Mouse (Mus musculus) E14TG2a.4 (cell line): ENCODE results near the gene Trub2.

Source experiments
- H3K27me3 ChIP-seq: 2 replicates; pipeline ENCODE4 v1.6.1; 2014; ENCODE audit warnings: low read length, control low read depth; ENCODE audit not compliant: insufficient read depth
- H3K36me3 ChIP-seq: 2 replicates; pipeline ENCODE4 v1.6.1; 2014; ENCODE audit warnings: low read length, control low read depth; ENCODE audit not compliant: insufficient read depth
- H3K4me1 ChIP-seq: replicated peaks from 2 replicates; pipeline ENCODE4 v1.6.1; 2014; ENCODE audit warnings: low read depth, low read length, control low read depth
- H3K4me3 ChIP-seq: replicated peaks from 2 replicates; pipeline ENCODE4 v1.5.1; 2014; ENCODE audit warnings: mild to moderate bottlenecking, low read length
- H3K9me3 ChIP-seq: 2 replicates; pipeline ENCODE4 v1.6.1; 2014; ENCODE audit warnings: low read length, control low read depth
- CTCF ChIP-seq: conservative IDR thresholded peaks from 2 replicates; pipeline ENCODE4 v1.5.1; 2014; ENCODE audit warnings: low read length
- NANOG ChIP-seq: IDR thresholded peaks from 2 replicates; pipeline ENCODE4 v1.6.1; 2014; ENCODE audit warnings: borderline replicate concordance, low read length, mixed read lengths
- POU5F1 ChIP-seq: IDR thresholded peaks from 2 replicates; pipeline ENCODE4 v1.6.1; 2014; ENCODE audit warnings: low read length, borderline replicate concordance

Gene Trub2

GRCm38 (mm10) chr2:29764831-29765230, 23.5 kb downstream of the Trub2 start:
- peaks cover 14% of the 10 kb centered on the region for H3K4me1 ChIP-seq
- H3K36me3 ChIP-seq: peaks cover 6% of the 10 kb centered on the region; the same call in 1 of the 2 replicates
- no peaks in the 10 kb centered on the region for H3K9me3 ChIP-seq
- H3K4me3 ChIP-seq: no peak overlapping the region
- TF ChIP-seq NANOG: no peak
- TF ChIP-seq CTCF: peak; percentile 52
- TF ChIP-seq POU5F1: no peak
- peaks cover 12% of the 10 kb centered on the region for H3K27me3 ChIP-seq

DNA sequence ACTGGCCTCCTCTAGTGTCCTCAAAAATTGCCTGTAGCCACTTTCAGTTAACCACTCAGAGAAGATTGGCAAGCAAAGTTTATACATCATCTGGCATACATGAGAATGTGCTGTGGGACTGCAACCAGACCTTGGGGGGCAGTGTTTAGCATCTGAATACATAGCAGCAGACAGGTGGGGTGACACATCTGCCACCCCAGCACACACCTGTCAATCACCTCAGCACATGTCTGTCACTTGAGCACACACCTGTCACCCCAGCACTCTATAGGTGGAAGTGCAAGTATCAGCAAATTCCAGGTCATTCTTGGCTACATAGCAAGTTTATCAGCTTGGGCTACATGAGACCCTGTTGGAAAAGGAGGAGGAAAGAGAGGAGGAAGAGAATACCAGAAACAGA, 32.6 kb downstream of the Trub2 start:
- Histone ChIP-seq H3K36me3 (no peaks in the 10 kb centered on the region), H3K27me3 (peaks cover 29% of the 10 kb centered on the region), H3K4me1 (peaks cover 21% of the 10 kb centered on the region), H3K9me3 (peaks cover 6% of the 10 kb centered on the region; the same call in 1 of the 2 replicates), H3K4me3 (no peak overlapping the region)
- TF ChIP-seq POU5F1: no peak
- TF ChIP-seq NANOG: no peak
- no peak for TF ChIP-seq CTCF

GRCm38 (mm10) chr2:29752397-29752796, 35.9 kb downstream of the Trub2 start:
- Histone ChIP-seq H3K4me3 (0 out of 2 replicates have a peak overlapping the region, but pooled peaks have one; percentile 75), H3K4me1 (peaks cover 43% of the 10 kb centered on the region), H3K9me3 (peaks cover 6% of the 10 kb centered on the region; the same call in 1 of the 2 replicates), H3K36me3 (no peaks in the 10 kb centered on the region), H3K27me3 (peaks cover 37% of the 10 kb centered on the region)
- TF ChIP-seq CTCF (no peak), POU5F1 (no peak), NANOG (no peak)

DNA sequence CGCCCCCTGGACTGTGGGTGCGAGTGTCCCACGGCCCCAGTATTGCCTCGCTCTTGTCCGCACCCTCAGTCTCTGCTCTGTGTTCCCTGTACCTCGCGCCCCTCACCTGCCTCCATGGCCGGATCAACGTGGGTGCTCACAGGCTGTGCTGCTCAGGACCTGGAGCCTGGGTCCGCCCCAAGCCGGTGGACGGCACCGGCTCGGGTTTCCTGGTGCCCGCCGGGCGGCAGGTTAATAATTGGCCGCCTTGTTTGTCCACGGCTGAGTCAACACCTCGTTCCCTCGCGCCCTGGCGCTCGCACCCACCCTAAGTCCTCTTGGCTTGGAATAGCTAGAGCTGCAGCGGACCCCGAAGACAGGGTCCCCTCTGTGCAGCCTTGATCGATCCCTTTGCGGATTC, 36.8 kb downstream of the Trub2 start, which contains the start of gene Gm13420:
TSS of gene Gm13420 (minus strand) at position 189 of the 400 bp plus-strand sequence.
- Histone ChIP-seq H3K4me3 (peak within 1 kb of the TSS; percentile 75), H3K27me3 (peaks cover 44% of the 10 kb centered on the region), H3K36me3 (no peaks in the 10 kb centered on the region), H3K9me3 (peaks cover 6% of the 10 kb centered on the region; the same call in 1 of the 2 replicates), H3K4me1 (peaks cover 48% of the 10 kb centered on the region)
- TF ChIP-seq CTCF: no peak
- no peak for TF ChIP-seq NANOG
- TF ChIP-seq POU5F1: no peak

- TF ChIP-seq CTCF (no peak), POU5F1 (no peak), NANOG (no peak)
- peaks cover 74% of the 10 kb centered on the region for H3K4me1 ChIP-seq
- H3K9me3 ChIP-seq: peaks cover 6% of the 10 kb centered on the region; the same call in 1 of the 2 replicates
- 0 out of 2 replicates have a peak, but pooled peaks cover 2% of the 10 kb centered on the region for H3K36me3 ChIP-seq
- H3K27me3 ChIP-seq: peaks cover 47% of the 10 kb centered on the region
- no peak overlapping the region for H3K4me3 ChIP-seq
These were observed 39.8 kb downstream of the Trub2 start for GRCm38 (mm10) chr2:29748499-29748898.

DNA sequence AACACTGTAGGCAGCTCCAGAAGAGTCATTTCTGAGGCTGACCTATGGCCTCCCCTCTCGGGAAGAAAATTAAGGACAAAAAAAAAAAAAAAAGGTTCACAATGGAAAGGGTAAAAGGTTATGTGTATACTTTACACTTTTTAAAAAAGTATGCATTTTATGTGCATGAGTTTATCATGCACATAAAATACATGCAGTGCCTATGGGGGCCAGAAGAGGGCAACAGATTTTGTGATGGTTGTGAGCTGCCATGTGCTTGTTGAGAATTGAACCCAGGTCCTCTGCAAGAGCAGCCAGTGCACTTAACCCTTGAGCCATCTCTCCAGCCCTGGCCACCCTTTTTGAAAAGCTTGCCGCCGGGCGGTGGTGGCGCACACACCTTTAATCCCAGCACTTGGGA, 40.5 kb downstream of the Trub2 start:
- Histone ChIP-seq H3K4me1 (peaks cover 80% of the 10 kb centered on the region), H3K36me3 (0 out of 2 replicates have a peak, but pooled peaks cover 3% of the 10 kb centered on the region), H3K27me3 (peaks cover 42% of the 10 kb centered on the region), H3K9me3 (peaks cover 5% of the 10 kb centered on the region; the same call in 1 of the 2 replicates), H3K4me3 (peak overlapping the region; percentile 80)
- peak; percentile 45 for TF ChIP-seq CTCF
- TF ChIP-seq POU5F1: no peak
- TF ChIP-seq NANOG: no peak

GRCm38 (mm10) chr2:29747188-29747782, 41.0 kb downstream of the Trub2 start:
- 0 out of 2 replicates have a peak, but pooled peaks cover 3% of the 10 kb centered on the region for H3K36me3 ChIP-seq
- H3K27me3 ChIP-seq: peaks cover 37% of the 10 kb centered on the region
- peaks cover 85% of the 10 kb centered on the region for H3K4me1 ChIP-seq
- H3K9me3 ChIP-seq: no peaks in the 10 kb centered on the region
- H3K4me3 ChIP-seq: peak overlapping the region; percentile 80
- TF ChIP-seq POU5F1: no peak
- no peak for TF ChIP-seq CTCF
- TF ChIP-seq NANOG: no peak

DNA sequence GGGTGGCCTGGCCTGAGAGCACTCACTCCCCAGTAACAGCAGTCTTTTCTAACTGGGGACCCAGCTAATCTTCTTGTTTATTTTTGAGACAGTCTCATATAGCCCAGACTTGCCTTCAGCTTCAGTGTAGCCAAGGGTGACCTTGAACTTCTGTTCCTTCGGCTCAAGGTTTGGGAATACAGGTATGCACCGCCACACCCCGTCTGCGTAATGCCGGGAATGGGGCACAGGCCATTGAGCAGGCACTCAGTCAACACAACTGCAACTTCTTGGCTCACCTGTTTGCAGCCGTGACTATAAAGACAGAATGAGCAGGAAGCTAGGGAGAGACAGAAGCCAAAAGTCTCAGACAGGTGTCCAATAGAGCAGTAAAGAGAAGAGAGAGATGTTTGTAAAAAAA, 44.0 kb downstream of the Trub2 start:
- Histone ChIP-seq H3K4me1 (peaks cover 76% of the 10 kb centered on the region), H3K4me3 (0 out of 2 replicates have a peak overlapping the region, but pooled peaks have one; percentile 7), H3K36me3 (peaks cover 17% of the 10 kb centered on the region), H3K27me3 (peaks cover 15% of the 10 kb centered on the region), H3K9me3 (no peaks in the 10 kb centered on the region)
- TF ChIP-seq NANOG: no peak
- TF ChIP-seq CTCF: no peak
- no peak for TF ChIP-seq POU5F1
